Mouse (Mus musculus): ENCODE measurements around the gene Tns1. TPM values are rescaled to one million over a fixed set of nuclear protein-coding genes. Genes with fewer than 3 reads are reported as not detected.

The Tns1 gene
- polyA plus RNA-seq, 1 experiment from 2014 or later: 84.7 TPM

GRCm38 (mm10) chr1:74139415-74139814 is 15.2 kb upstream of the Tns1 start:
- H3K4me3 ChIP-seq (ENCODE audit: inconsistent target): no peak overlapping the region

GRCm38 (mm10) chr1:74135326-74135950 is 11.2 kb upstream of the Tns1 start:
- no peak overlapping the region for H3K4me3 ChIP-seq (ENCODE audit: inconsistent target)
- no peaks in the 10 kb centered on the region for H3K36me3 ChIP-seq (ENCODE audit: inconsistent target)
- H3K27ac ChIP-seq: no peak overlapping the region
- WGBS (ENCODE audit: missing documents): 62% methylated on average over 6 of the region's 6 CpGs
- no peaks in the 10 kb centered on the region for H3K79me2 ChIP-seq (ENCODE audit: inconsistent target)

More at GRCm38 (mm10) chr1:74139415-74139814, 15.2 kb upstream of the Tns1 start:
- Histone ChIP-seq H3K79me2 (ENCODE audit: inconsistent target) (no peaks in the 10 kb centered on the region), H3K36me3 (ENCODE audit: inconsistent target) (no peaks in the 10 kb centered on the region), H3K27ac (no peak overlapping the region)
- WGBS (ENCODE audit: missing documents): 58% methylated on average over 3 of the region's 3 CpGs

GRCm38 (mm10) chr1:74133954-74134353 is 9.7 kb upstream of the Tns1 start:
- Histone ChIP-seq H3K27ac (no peak overlapping the region), H3K79me2 (ENCODE audit: inconsistent target) (no peaks in the 10 kb centered on the region), H3K36me3 (ENCODE audit: inconsistent target) (no peaks in the 10 kb centered on the region), H3K4me3 (ENCODE audit: inconsistent target) (no peak overlapping the region)
- WGBS (ENCODE audit: missing documents): 6% methylated on average over 5 of the region's 6 CpGs

GRCm38 (mm10) chr1:74132011-74132410 is 7.8 kb upstream of the Tns1 start:
- H3K4me3 ChIP-seq (ENCODE audit: inconsistent target): no peak overlapping the region
- no peak overlapping the region for H3K27ac ChIP-seq
- H3K36me3 ChIP-seq (ENCODE audit: inconsistent target): no peaks in the 10 kb centered on the region
- H3K79me2 ChIP-seq (ENCODE audit: inconsistent target): no peaks in the 10 kb centered on the region
- 88% methylated on average over 3 of the region's 3 CpGs for WGBS (ENCODE audit: missing documents)

GRCm38 (mm10) chr1:74130883-74131659 is 6.8 kb upstream of the Tns1 start:
- H3K4me3 ChIP-seq (ENCODE audit: inconsistent target): no peak overlapping the region
- no peak overlapping the region for H3K27ac ChIP-seq
- no peaks in the 10 kb centered on the region for H3K79me2 ChIP-seq (ENCODE audit: inconsistent target)
- no peaks in the 10 kb centered on the region for H3K36me3 ChIP-seq (ENCODE audit: inconsistent target)
- WGBS (ENCODE audit: missing documents): 82% methylated on average over 8 of the region's 8 CpGs

GRCm38 (mm10) chr1:74124991-74125552 is 823 bp upstream of the Tns1 start, which contains the start of gene Rufy4:
TSS of gene Rufy4 (plus strand) at chr1:74125541.
- Histone ChIP-seq H3K79me2 (ENCODE audit: inconsistent target) (no peaks in the 10 kb centered on the region), H3K4me3 (ENCODE audit: inconsistent target) (no peak within 1 kb of the TSS; the same call in 1 of the 2 replicates), H3K27ac (no peak within 1 kb of the TSS), H3K36me3 (ENCODE audit: inconsistent target) (no peaks in the 10 kb centered on the region)
- 0% methylated on average over 11 of the region's 12 CpGs for WGBS (ENCODE audit: missing documents)

- 76% methylated on average over 8 of the region's 8 CpGs for WGBS (ENCODE audit: missing documents)
- Histone ChIP-seq H3K4me3 (ENCODE audit: inconsistent target) (no peak overlapping the region), H3K36me3 (ENCODE audit: inconsistent target) (no peaks in the 10 kb centered on the region), H3K79me2 (ENCODE audit: inconsistent target) (no peaks in the 10 kb centered on the region), H3K27ac (no peak overlapping the region)
Observed at GRCm38 (mm10) chr1:74123215-74123614, 1.0 kb downstream of the Tns1 start.

- no peaks in the 10 kb centered on the region for H3K36me3 ChIP-seq (ENCODE audit: inconsistent target)
- WGBS (ENCODE audit: missing documents): 64% methylated on average over 9 of the region's 9 CpGs
- H3K4me3 ChIP-seq (ENCODE audit: inconsistent target): no peak overlapping the region
- no peak overlapping the region for H3K27ac ChIP-seq
- no peaks in the 10 kb centered on the region for H3K79me2 ChIP-seq (ENCODE audit: inconsistent target)
Observed at GRCm38 (mm10) chr1:74121821-74122576, 2.2 kb downstream of the Tns1 start.

- H3K4me3 ChIP-seq (ENCODE audit: inconsistent target): no peak overlapping the region
- H3K79me2 ChIP-seq (ENCODE audit: inconsistent target): no peaks in the 10 kb centered on the region
- no peak overlapping the region for H3K27ac ChIP-seq
- no peaks in the 10 kb centered on the region for H3K36me3 ChIP-seq (ENCODE audit: inconsistent target)
- 62% methylated on average over 7 of the region's 7 CpGs for WGBS (ENCODE audit: missing documents)
Observed at GRCm38 (mm10) chr1:74121138-74121537, 3.1 kb downstream of the Tns1 start.

- H3K4me3 ChIP-seq (ENCODE audit: inconsistent target): no peak overlapping the region
- no peaks in the 10 kb centered on the region for H3K79me2 ChIP-seq (ENCODE audit: inconsistent target)
- H3K27ac ChIP-seq: no peak overlapping the region
- WGBS (ENCODE audit: missing documents): 83% methylated on average over 1 of the region's 1 CpGs
- no peaks in the 10 kb centered on the region for H3K36me3 ChIP-seq (ENCODE audit: inconsistent target)
Observed at GRCm38 (mm10) chr1:74119115-74119514, 5.1 kb downstream of the Tns1 start.

GRCm38 (mm10) chr1:74117876-74118275 is 6.4 kb downstream of the Tns1 start:
- WGBS (ENCODE audit: missing documents): 97% methylated on average over 6 of the region's 6 CpGs
- no peaks in the 10 kb centered on the region for H3K36me3 ChIP-seq (ENCODE audit: inconsistent target)
- H3K79me2 ChIP-seq (ENCODE audit: inconsistent target): no peaks in the 10 kb centered on the region
- no peak overlapping the region for H3K4me3 ChIP-seq (ENCODE audit: inconsistent target)
- no peak overlapping the region for H3K27ac ChIP-seq

GRCm38 (mm10) chr1:74113071-74113470 is 11.2 kb downstream of the Tns1 start:
- Histone ChIP-seq H3K79me2 (ENCODE audit: inconsistent target) (no peaks in the 10 kb centered on the region), H3K36me3 (ENCODE audit: inconsistent target) (no peaks in the 10 kb centered on the region), H3K27ac (no peak overlapping the region), H3K4me3 (ENCODE audit: inconsistent target) (no peak overlapping the region)
- WGBS (ENCODE audit: missing documents): 74% methylated on average over 2 of the region's 3 CpGs

GRCm38 (mm10) chr1:74111696-74112030 is 12.6 kb downstream of the Tns1 start:
- Histone ChIP-seq H3K27ac (no peak overlapping the region), H3K4me3 (ENCODE audit: inconsistent target) (no peak overlapping the region), H3K36me3 (ENCODE audit: inconsistent target) (no peaks in the 10 kb centered on the region), H3K79me2 (ENCODE audit: inconsistent target) (no peaks in the 10 kb centered on the region)
- WGBS (ENCODE audit: missing documents): 97% methylated on average over 6 of the region's 6 CpGs

GRCm38 (mm10) chr1:74110932-74111695 is 13.1 kb downstream of the Tns1 start:
- Histone ChIP-seq H3K4me3 (ENCODE audit: inconsistent target) (no peak overlapping the region), H3K79me2 (ENCODE audit: inconsistent target) (no peaks in the 10 kb centered on the region)
- 87% methylated on average over 8 of the region's 8 CpGs for WGBS (ENCODE audit: missing documents)

More at GRCm38 (mm10) chr1:74110932-74111695, 13.1 kb downstream of the Tns1 start:
- no peaks in the 10 kb centered on the region for H3K36me3 ChIP-seq (ENCODE audit: inconsistent target)
- no peak overlapping the region for H3K27ac ChIP-seq

All from macrophage (primary cell).